Comparison of ENCODE assay signal across 23 mouse cellular contexts in the genomic region with DNA sequence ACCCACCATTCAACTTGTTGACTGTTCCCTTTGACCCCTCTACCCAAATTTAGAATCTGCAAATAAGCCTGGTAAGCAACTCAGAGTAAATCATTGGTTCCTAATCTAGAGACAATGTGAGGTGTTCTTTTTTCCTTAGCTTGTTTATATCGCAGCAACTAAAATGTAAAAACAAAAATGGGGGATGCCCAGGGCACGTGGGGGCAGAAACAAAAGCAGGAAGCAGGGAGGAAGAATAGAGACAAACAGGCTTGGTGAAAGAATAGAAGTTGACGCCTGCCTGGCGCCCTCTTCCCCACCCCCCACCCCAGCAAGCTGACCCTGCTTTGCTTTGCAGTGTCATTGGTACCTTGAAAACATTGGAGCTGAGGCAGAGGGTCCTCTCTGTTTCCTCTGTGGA. TPM values are rescaled to one million over a fixed set of nuclear protein-coding genes. Genes with fewer than 3 reads are reported as not detected.
DNase-seq lines count a peak whose midpoint lies in the region; ATAC-seq and TF ChIP-seq lines count a peak whose summit lies in the region.
"Had no signal": no experiment of that assay in that cellular context is flagged by ENCODE, and none has a peak within 500 bp of the region (broad histone marks: within the 10 kb centered on the region; RNA-seq: fewer than 3 reads in every experiment).

No protein-coding gene starts in this region.

- 54% methylated on average over 4 of the region's 4 CpGs for WGBS in lung, embryonic 14.5 days
- WGBS in lung, embryonic 16.5 days, result 43% methylated on average over 4 of the region's 4 CpGs
- 39% methylated on average over 4 of the region's 4 CpGs for WGBS in hindbrain, postnatal 0 days

- no peak overlapping the region for H3K4me2 ChIP-seq in lung, embryonic 14.5 days
- H3K4me2 ChIP-seq in lung, embryonic 16.5 days (ENCODE audit: low read depth, low read length), result no peak overlapping the region
- H3K4me2 ChIP-seq in hindbrain, postnatal 0 days (ENCODE audit: low read depth, low read length), result no peak overlapping the region
- H3K4me2 ChIP-seq: heart, embryonic 12.5 days; heart, embryonic 15.5 days; hindbrain, embryonic 14.5 days had no signal

- no peaks in the 10 kb centered on the region for H3K27me3 ChIP-seq in lung, embryonic 14.5 days (ENCODE audit: insufficient read depth, low read length)
- H3K27me3 ChIP-seq in lung, embryonic 16.5 days (ENCODE audit: control insufficient read depth, insufficient read depth, low read depth, low read length), result no peaks in the 10 kb centered on the region
- H3K27me3 ChIP-seq in hindbrain, postnatal 0 days (ENCODE audit: insufficient read depth, low read length), result no peaks in the 10 kb centered on the region
- H3K27me3 ChIP-seq: heart, embryonic 15.5 days had no signal

- ATAC-seq in lung, embryonic 14.5 days (ENCODE audit: insufficient read depth), result no peak
- peak; percentile 16; the same call in 1 of the 2 replicates for ATAC-seq in lung, embryonic 16.5 days (ENCODE audit: low read depth)
- no peak for ATAC-seq in hindbrain, postnatal 0 days
- ATAC-seq: CD4-positive, CD25-positive, alpha-beta regulatory T cell, adult 4 months; forebrain, embryonic 14.5 days had no signal

- H3K9ac ChIP-seq in lung, embryonic 14.5 days, result no peak overlapping the region
- H3K9ac ChIP-seq in lung, embryonic 16.5 days (ENCODE audit: low read length), result no peak overlapping the region
- H3K9ac ChIP-seq in hindbrain, postnatal 0 days (replicated peaks; ENCODE audit: low read length), result no peak overlapping the region
- H3K9ac ChIP-seq: heart, embryonic 12.5 days; heart, embryonic 15.5 days; hindbrain, embryonic 14.5 days had no signal

- no peaks in the 10 kb centered on the region for H3K9me3 ChIP-seq in lung, embryonic 14.5 days (ENCODE audit: low read depth, low read length)
- no peaks in the 10 kb centered on the region for H3K9me3 ChIP-seq in lung, embryonic 16.5 days (ENCODE audit: control insufficient read depth, low read length)
- H3K9me3 ChIP-seq in hindbrain, postnatal 0 days (ENCODE audit: low read length), result no peaks in the 10 kb centered on the region
- H3K9me3 ChIP-seq: heart, embryonic 12.5 days; heart, embryonic 15.5 days had no signal

- H3K36me3 ChIP-seq in lung, embryonic 14.5 days (ENCODE audit: insufficient read depth), result no peaks in the 10 kb centered on the region
- no peaks in the 10 kb centered on the region for H3K36me3 ChIP-seq in lung, embryonic 16.5 days (ENCODE audit: control insufficient read depth, insufficient read depth, low read length)
- H3K36me3 ChIP-seq in hindbrain, postnatal 0 days (ENCODE audit: insufficient read depth, low read length), result no peaks in the 10 kb centered on the region
- H3K36me3 ChIP-seq: heart, embryonic 12.5 days; heart, embryonic 15.5 days had no signal

- no peaks in the 10 kb centered on the region for H3K4me1 ChIP-seq in lung, embryonic 14.5 days (ENCODE audit: insufficient read depth)
- H3K4me1 ChIP-seq in cortical plate, adult 2 months (ENCODE audit: control insufficient read depth, insufficient read depth, low read length), result peaks cover 24% of the 10 kb centered on the region
- peaks cover 23% of the 10 kb centered on the region for H3K4me1 ChIP-seq in lung, embryonic 16.5 days (replicated peaks; ENCODE audit: control insufficient read depth, insufficient read depth, low read length)
- no peaks in the 10 kb centered on the region for H3K4me1 ChIP-seq in hindbrain, postnatal 0 days (ENCODE audit: insufficient read depth, low read length)
- H3K4me1 ChIP-seq: heart, embryonic 15.5 days had no signal

- peak; percentile 16 for DNase-seq in lung, embryonic 14.5 days
- no peak for DNase-seq in lung, postnatal 14 days
- DNase-seq in lung, postnatal 25 days (ENCODE audit: low spot score), result peak; percentile 63
- no peak for DNase-seq in cerebellum, adult 8-10 months
- no peak for DNase-seq in gastrocnemius, postnatal 36 days
- DNase-seq in hindbrain, postnatal 0 days (ENCODE audit: low spot score), result no peak
- DNase-seq: adrenal gland, adult 2 months; adrenal gland, postnatal 14 days; cerebellum, adult 11 months; cerebellum, adult 2 months; cerebellum, postnatal 10 days; cerebellum, postnatal 36 days; gastrocnemius, postnatal 10 days; heart, postnatal 10 days; heart, postnatal 36 days had no signal

- TF ChIP-seq CTCF in lung, embryonic 14.5 days (IDR thresholded peaks at IDR 0.05; ENCODE audit: low read depth), result no peak
- no peak for TF ChIP-seq CTCF in cortical plate, adult 2 months (IDR thresholded peaks at IDR 0.05; ENCODE audit: extremely low read depth, insufficient read depth, low read length)
- TF ChIP-seq CTCF in hindbrain, postnatal 0 days (IDR thresholded peaks at IDR 0.05; ENCODE audit: low read depth), result no peak

- no peak overlapping the region for H3K4me3 ChIP-seq in lung, embryonic 14.5 days (ENCODE audit: low read depth, low read length)
- H3K4me3 ChIP-seq in cortical plate, adult 2 months (ENCODE audit: insufficient read depth, low read length), result no peak overlapping the region
- H3K4me3 ChIP-seq in lung, embryonic 16.5 days (ENCODE audit: low read length), result no peak overlapping the region
- H3K4me3 ChIP-seq in hindbrain, postnatal 0 days (ENCODE audit: low read length), result no peak overlapping the region
- H3K4me3 ChIP-seq: heart, embryonic 12.5 days; heart, embryonic 15.5 days had no signal

- no peak for TF ChIP-seq POLR2A in cortical plate, adult 2 months (IDR thresholded peaks at IDR 0.05; ENCODE audit: extremely low read depth, insufficient read depth, low read length)

- H3K27ac ChIP-seq in lung, embryonic 14.5 days (ENCODE audit: low read depth), result no peak overlapping the region
- peak overlapping the region; percentile 70 for H3K27ac ChIP-seq in cortical plate, adult 2 months (ENCODE audit: insufficient read depth, low read length)
- peak overlapping the region; percentile 84 for H3K27ac ChIP-seq in lung, embryonic 16.5 days (ENCODE audit: low read length)
- H3K27ac ChIP-seq in hindbrain, postnatal 0 days, result no peak overlapping the region
- H3K27ac ChIP-seq: heart, embryonic 15.5 days; hindbrain, embryonic 14.5 days had no signal

- intact Hi-C loops in gastrocnemius, postnatal 36 days (cut with DNase I), result no loop called here

RNA-seq across cellular contexts. Expression of a gene that starts 33.9 kb away (rescaled TPM):
- 1.0 and 1.1 TPM in 2 replicates for polyA plus RNA-seq in lung, embryonic 14.5 days (2014; fragmentation: Nextera tagmentation; extraction: Ambion mirVana)
- polyA plus RNA-seq in cortical plate, adult 2 months (2012; rRNA removed), result 160 and 164 TPM in 2 replicates
- 6.1 and 6.3 TPM in 2 replicates for polyA plus RNA-seq in lung, embryonic 16.5 days (2015; fragmentation: Nextera tagmentation; extraction: Ambion mirVana)
- total RNA-seq in gastrocnemius, postnatal 36 days (2021), result under 1 TPM; 0.10 to 0.15 TPM
- total RNA-seq in hindbrain, postnatal 0 days (2014; rRNA removed), result 12.5 and 14.3 TPM in 2 replicates
- polyA plus RNA-seq in hindbrain, postnatal 0 days (2015; fragmentation: Nextera tagmentation; extraction: Ambion mirVana), result 6.5 and 7.0 TPM in 2 replicates
- polyA plus RNA-seq: hindbrain, embryonic 11.5 days had no signal

Comparison
In these comparisons a context has a peak if more than half of its experiments do, and no peak if none do; other contexts are left out.
1. DNase-seq: peak in lung, embryonic 14.5 days (single experiment) and lung, postnatal 25 days (single experiment); none in lung, postnatal 14 days (single experiment), cerebellum, adult 8-10 months (single experiment), gastrocnemius, postnatal 36 days (0 of 2) and hindbrain, postnatal 0 days (single experiment).
2. H3K27ac ChIP-seq: peak in cortical plate, adult 2 months (single experiment) and lung, embryonic 16.5 days (single experiment); none in lung, embryonic 14.5 days (single experiment) and hindbrain, postnatal 0 days (single experiment).
3. RNA of a gene that starts 33.9 kb away (polyA plus RNA-seq): 160 to 164 TPM in cortical plate, adult 2 months; 6.5 to 7.0 TPM in hindbrain, postnatal 0 days, 6.1 to 6.3 TPM in lung, embryonic 16.5 days and 1.0 to 1.1 TPM in lung, embryonic 14.5 days; every median in the first group is over 10 times any median in the second.